Mouse (Mus musculus): Measurements from ENCODE around the gene Fcho2. TPM values are rescaled to one million over a fixed set of nuclear protein-coding genes. Genes with fewer than 3 reads are reported as not detected.

Fcho2 gene
- total RNA-seq, 2 experiments from 2014 or later: 10.7 to 51.1 TPM

- no peak for ATAC-seq (replicated peaks; ENCODE audit: poor library complexity)
Observed at GRCm38 (mm10) chr13:98684144-98684900, 130.9 kb downstream of the Fcho2 start.

- ATAC-seq (replicated peaks; ENCODE audit: poor library complexity): peak; percentile 55; the same call in 1 of the 2 replicates
Observed at GRCm38 (mm10) chr13:98683412-98683811, 131.8 kb downstream of the Fcho2 start.

GRCm38 (mm10) chr13:98680470-98681060 is 134.7 kb downstream of the Fcho2 start:
- ATAC-seq (replicated peaks; ENCODE audit: poor library complexity): no peak

- ATAC-seq (replicated peaks; ENCODE audit: poor library complexity): no peak
Observed at GRCm38 (mm10) chr13:98679631-98680041, 135.6 kb downstream of the Fcho2 start.

GRCm38 (mm10) chr13:98679230-98679629 is 136.0 kb downstream of the Fcho2 start:
- ATAC-seq (replicated peaks; ENCODE audit: poor library complexity): no peak

GRCm38 (mm10) chr13:98673922-98674321 is 141.3 kb downstream of the Fcho2 start:
- ATAC-seq (replicated peaks; ENCODE audit: poor library complexity): no peak

Other genes starting within 250 kb of the Fcho2 start
- gene Tmem174, start 178.0 kb downstream of the Fcho2 start, total RNA-seq (2015): not detected in 2 replicates
- not detected in 2 replicates for gene Tmem174, start 178.0 kb downstream of the Fcho2 start, total RNA-seq (2017)
- gene Tmem171, start 120.6 kb downstream of the Fcho2 start, total RNA-seq (2015): 0.57 TPM in 1 of 2 replicates, not detected in the other
- gene Tmem171, start 120.6 kb downstream of the Fcho2 start, total RNA-seq (2017): not detected in 2 replicates
- gene Tnpo1, start 110.9 kb upstream of the Fcho2 start, total RNA-seq (2015): 119 and 129 TPM in 2 replicates
- gene Tnpo1, start 110.9 kb upstream of the Fcho2 start, total RNA-seq (2017): 108 and 129 TPM in 2 replicates
- not detected in 2 replicates for gene 1700024P04Rik, start 169.1 kb upstream of the Fcho2 start, total RNA-seq (2015)
- gene 1700024P04Rik, start 169.1 kb upstream of the Fcho2 start, total RNA-seq (2017): not detected in 2 replicates

Measured in megakaryocyte progenitor cell, adult 5-6 weeks (primary cell).